Mouse (Mus musculus): ENCODE results near the gene Myl6. TPM values are rescaled to one million over a fixed set of nuclear protein-coding genes. Genes with fewer than 3 reads are reported as not detected.

The Myl6 gene
- polyA plus RNA-seq (2015; fragmentation: Nextera tagmentation; extraction: Ambion mirVana), result 1,391 and 2,048 TPM in 2 replicates

GRCm38 (mm10) chr10:128493695-128494666, at the start of gene Myl6:
Gene Myl6 (minus strand): TSS chr10:128494145.

GRCm38 (mm10) chr10:128525671-128526308, 31.8 kb upstream of the Myl6 start, which contains the start of gene Esyt1:
Gene Esyt1 (minus strand): TSS chr10:128525871.

GRCm38 (mm10) chr10:128498590-128498989, 4.6 kb upstream of the Myl6 start, which contains the start of gene Myl6b:
Gene Myl6b (minus strand): TSS chr10:128498685.

GRCm38 (mm10) chr10:128458719-128459408, 35.1 kb downstream of the Myl6 start, which contains the start of gene Smarcc2:
Gene Smarcc2 (plus strand): TSS chr10:128459248.

Small RNA genes lying within 50 kb of the gene (microRNA-seq; reads per million reads assigned to microRNA genes)
- gene Mir6916 (ENCODE audit: borderline replicate concordance, insufficient number of aligned reads) (not detected), gene Mir8105 (ENCODE audit: borderline replicate concordance, insufficient number of aligned reads) (not detected)

Other genes starting within 250 kb of the Myl6 start
- gene Apon, start 240.0 kb downstream of the Myl6 start, polyA plus RNA-seq (2015; fragmentation: Nextera tagmentation; extraction: Ambion mirVana), result 0.97 and 1.8 TPM in 2 replicates
- gene Apof, start 225.5 kb downstream of the Myl6 start, polyA plus RNA-seq (2015; fragmentation: Nextera tagmentation; extraction: Ambion mirVana), result 60.4 and 84.4 TPM in 2 replicates
- 14.1 and 24.5 TPM in 2 replicates for gene Stat2, start 223.6 kb downstream of the Myl6 start, polyA plus RNA-seq (2015; fragmentation: Nextera tagmentation; extraction: Ambion mirVana)
- 0.14 and 0.21 TPM in 2 replicates for gene Il23a, start 195.4 kb downstream of the Myl6 start, polyA plus RNA-seq (2015; fragmentation: Nextera tagmentation; extraction: Ambion mirVana)
- gene Pan2, start 190.8 kb downstream of the Myl6 start, polyA plus RNA-seq (2015; fragmentation: Nextera tagmentation; extraction: Ambion mirVana), result 10.9 and 16.2 TPM in 2 replicates
- 400 and 428 TPM in 2 replicates for gene Cnpy2, start 171.7 kb downstream of the Myl6 start, polyA plus RNA-seq (2015; fragmentation: Nextera tagmentation; extraction: Ambion mirVana)
- 71.7 and 98.5 TPM in 2 replicates for gene Cs, start 156.4 kb downstream of the Myl6 start, polyA plus RNA-seq (2015; fragmentation: Nextera tagmentation; extraction: Ambion mirVana)
- 18.7 and 34.1 TPM in 2 replicates for gene Coq10a, start 125.1 kb downstream of the Myl6 start, polyA plus RNA-seq (2015; fragmentation: Nextera tagmentation; extraction: Ambion mirVana)
- gene Ankrd52, start 117.0 kb downstream of the Myl6 start, polyA plus RNA-seq (2015; fragmentation: Nextera tagmentation; extraction: Ambion mirVana), result 6.2 and 9.2 TPM in 2 replicates
- 1.5 and 1.7 TPM in 2 replicates for gene Slc39a5, start 92.9 kb downstream of the Myl6 start, polyA plus RNA-seq (2015; fragmentation: Nextera tagmentation; extraction: Ambion mirVana)
- gene Nabp2, start 82.7 kb downstream of the Myl6 start, polyA plus RNA-seq (2015; fragmentation: Nextera tagmentation; extraction: Ambion mirVana), result 66.1 and 77.6 TPM in 2 replicates
- gene Rnf41, start 82.5 kb downstream of the Myl6 start, polyA plus RNA-seq (2015; fragmentation: Nextera tagmentation; extraction: Ambion mirVana), result 28.0 and 29.6 TPM in 2 replicates
- gene Smarcc2, start 34.9 kb downstream of the Myl6 start, polyA plus RNA-seq (2015; fragmentation: Nextera tagmentation; extraction: Ambion mirVana), result 49.6 and 55.3 TPM in 2 replicates
- gene Myl6b, start 4.5 kb upstream of the Myl6 start, polyA plus RNA-seq (2015; fragmentation: Nextera tagmentation; extraction: Ambion mirVana), result 1.8 and 4.1 TPM in 2 replicates
- 18.3 and 25.7 TPM in 2 replicates for gene Esyt1, start 31.7 kb upstream of the Myl6 start, polyA plus RNA-seq (2015; fragmentation: Nextera tagmentation; extraction: Ambion mirVana)
- 10.9 and 12.5 TPM in 2 replicates for gene Zc3h10, start 53.6 kb upstream of the Myl6 start, polyA plus RNA-seq (2015; fragmentation: Nextera tagmentation; extraction: Ambion mirVana)
- 3,668 and 6,742 TPM in 2 replicates for gene Rpl41, start 55.2 kb upstream of the Myl6 start, polyA plus RNA-seq (2015; fragmentation: Nextera tagmentation; extraction: Ambion mirVana)
- 61.0 and 89.3 TPM in 2 replicates for gene Pa2g4, start 71.8 kb upstream of the Myl6 start, polyA plus RNA-seq (2015; fragmentation: Nextera tagmentation; extraction: Ambion mirVana)
- gene Erbb3, start 95.5 kb upstream of the Myl6 start, polyA plus RNA-seq (2015; fragmentation: Nextera tagmentation; extraction: Ambion mirVana), result 2.7 and 4.1 TPM in 2 replicates
- gene Rps26, start 132.6 kb upstream of the Myl6 start, polyA plus RNA-seq (2015; fragmentation: Nextera tagmentation; extraction: Ambion mirVana), result 691 and 706 TPM in 2 replicates
- 2.3 and 2.9 TPM in 2 replicates for gene Ikzf4, start 151.8 kb upstream of the Myl6 start, polyA plus RNA-seq (2015; fragmentation: Nextera tagmentation; extraction: Ambion mirVana)
- 13.4 and 18.0 TPM in 2 replicates for gene Suox, start 179.9 kb upstream of the Myl6 start, polyA plus RNA-seq (2015; fragmentation: Nextera tagmentation; extraction: Ambion mirVana)
- gene Rab5b, start 202.1 kb upstream of the Myl6 start, polyA plus RNA-seq (2015; fragmentation: Nextera tagmentation; extraction: Ambion mirVana), result 71.5 and 84.4 TPM in 2 replicates
- 1.2 and 1.6 TPM in 2 replicates for gene Pmel, start 210.1 kb upstream of the Myl6 start, polyA plus RNA-seq (2015; fragmentation: Nextera tagmentation; extraction: Ambion mirVana)
- gene Cdk2, start 210.9 kb upstream of the Myl6 start, polyA plus RNA-seq (2015; fragmentation: Nextera tagmentation; extraction: Ambion mirVana), result 25.1 and 41.0 TPM in 2 replicates

Measured in adrenal gland, postnatal 0 days (tissue).